13 mouse cellular contexts compared by ENCODE assay signal in the genomic region with DNA sequence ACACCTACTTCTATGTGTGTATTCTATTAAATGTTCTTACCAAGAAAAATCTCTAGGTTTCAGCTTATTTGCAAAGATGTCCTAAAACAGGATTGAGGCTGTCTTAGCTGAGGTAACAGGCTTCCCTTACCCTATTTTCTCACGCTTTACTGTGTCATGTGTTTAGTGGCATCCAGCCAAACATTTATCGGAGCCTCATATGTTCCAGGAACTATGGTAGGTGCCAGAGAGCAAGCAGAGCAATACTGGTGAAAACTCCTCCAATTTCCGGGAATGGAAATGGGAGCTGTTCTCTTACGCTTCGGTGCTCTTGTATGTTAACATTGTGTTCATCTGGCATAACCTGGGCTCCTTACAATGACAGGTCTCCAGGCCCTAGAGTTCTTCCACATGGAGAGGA. TPM values are rescaled to one million over a fixed set of nuclear protein-coding genes. Genes with fewer than 3 reads are reported as not detected.
DNase-seq lines count a peak whose midpoint lies in the region; ATAC-seq and TF ChIP-seq lines count a peak whose summit lies in the region.
"Had no signal": no experiment of that assay in that cellular context is flagged by ENCODE, and none has a peak within 500 bp of the region (broad histone marks: within the 10 kb centered on the region; RNA-seq: fewer than 3 reads in every experiment).

No protein-coding gene starts in this region.

- no peaks in the 10 kb centered on the region for H3K9me3 ChIP-seq in kidney, postnatal 0 days (replicated peaks; ENCODE audit: low read length)
- H3K9me3 ChIP-seq: megakaryocyte, embryonic 14.5 days had no signal

- no peaks in the 10 kb centered on the region for H3K36me3 ChIP-seq in kidney, adult 2 months (ENCODE audit: control insufficient read depth, insufficient read depth, low read length)
- no peaks in the 10 kb centered on the region for H3K36me3 ChIP-seq in kidney, postnatal 0 days (ENCODE audit: insufficient read depth, low read length)

- WGBS in kidney, adult 2 months: 27% methylated on average over 5 of the region's 5 CpGs
- 35% methylated on average over 5 of the region's 5 CpGs for WGBS in kidney, postnatal 0 days

- no peaks in the 10 kb centered on the region for H3K27me3 ChIP-seq in kidney, adult 2 months (replicated peaks; ENCODE audit: control insufficient read depth, insufficient read depth, low read length)
- no peaks in the 10 kb centered on the region for H3K27me3 ChIP-seq in kidney, postnatal 0 days (ENCODE audit: insufficient read depth, low read length)
- H3K27me3 ChIP-seq: megakaryocyte, embryonic 14.5 days had no signal

- H3K4me3 ChIP-seq in kidney, adult 2 months (ENCODE audit: insufficient read depth, low read depth, low read length): no peak overlapping the region
- H3K4me3 ChIP-seq in kidney, postnatal 0 days (replicated peaks; ENCODE audit: low read depth, low read length): no peak overlapping the region
- H3K4me3 ChIP-seq: left cerebral cortex, adult 2 months; megakaryocyte, embryonic 14.5 days had no signal

- no peak overlapping the region for H3K4me2 ChIP-seq in kidney, postnatal 0 days (ENCODE audit: low read length)

- TF ChIP-seq POLR2A in kidney, adult 2 months (IDR thresholded peaks at IDR 0.05; ENCODE audit: low read depth, low read length): no peak

- peak; percentile 28 for ATAC-seq in common myeloid progenitor, adult 5-6 weeks (replicated peaks; ENCODE audit: low read depth, poor library complexity, severe bottlenecking)
- peak; percentile 43; the same call in 1 of the 2 replicates for ATAC-seq in kidney, postnatal 0 days (replicated peaks; ENCODE audit: low FRiP score, low read depth)

- peak; percentile 29 for DNase-seq in kidney, adult 2 months
- DNase-seq in kidney, postnatal 10 days: no peak
- DNase-seq in MEL-GATA-1-ER (ENCODE audit: extremely low read depth, low read depth): peak; percentile 78
- peak; percentile 47 for DNase-seq in kidney, postnatal 0 days (ENCODE audit: low spot score)
- DNase-seq in frontal cortex, postnatal 14 days (ENCODE audit: low spot score in 2 of 2): no peak
- no peak for DNase-seq in right cerebral cortex, postnatal 25 days
- DNase-seq: cerebellum, adult 18-20 months; gastrocnemius, postnatal 10 days; liver; right cerebral cortex, adult 18-20 months had no signal

- no peak overlapping the region for H3K9ac ChIP-seq in kidney, postnatal 0 days (ENCODE audit: low read depth, low read length)

- H3K27ac ChIP-seq in kidney, adult 2 months (ENCODE audit: insufficient read depth, low read depth, low read length): no peak overlapping the region
- H3K27ac ChIP-seq in kidney, postnatal 0 days: no peak overlapping the region
- H3K27ac ChIP-seq: left cerebral cortex, adult 2 months had no signal

- H3K4me1 ChIP-seq in kidney, adult 2 months (ENCODE audit: control insufficient read depth, insufficient read depth, low read length): no peaks in the 10 kb centered on the region; the same call in 1 of the 2 replicates
- H3K4me1 ChIP-seq in kidney, postnatal 0 days (replicated peaks; ENCODE audit: insufficient read depth, low read length): 0 out of 2 replicates have a peak, but pooled peaks cover 16% of the 10 kb centered on the region

- TF ChIP-seq CTCF in kidney, adult 2 months (conservative IDR thresholded peaks at IDR 0.05; ENCODE audit: insufficient read depth, insufficient read length, low read depth, low read length): no peak
- no peak for TF ChIP-seq CTCF in kidney, postnatal 0 days (IDR thresholded peaks at IDR 0.05; ENCODE audit: low read depth)

RNA-seq across cellular contexts. Expression of a gene that starts 40.8 kb away (rescaled TPM):
- polyA plus RNA-seq in kidney, adult 2 months (2012; rRNA removed): 2.9 and 3.2 TPM in 2 replicates
- 17.9 and 20.7 TPM in 2 replicates for total RNA-seq in common myeloid progenitor, adult 5-6 weeks (2017)
- 11.1 and 11.9 TPM in 2 replicates for polyA plus RNA-seq in kidney, postnatal 0 days (2015; fragmentation: Nextera tagmentation; extraction: Ambion mirVana)

Comparison
In these comparisons a context has a peak if more than half of its experiments do, and no peak if none do; other contexts are left out.
1. DNase-seq: peak in kidney, adult 2 months (single experiment), MEL-GATA-1-ER (single experiment) and kidney, postnatal 0 days (single experiment); none in kidney, postnatal 10 days (single experiment), frontal cortex, postnatal 14 days (0 of 2) and right cerebral cortex, postnatal 25 days (single experiment).